Mouse (Mus musculus): ENCODE measurements at regions not wholly inside any gene's neighbourhood (a gene's known extent, or its start where the extent isn't known, plus 50 kb on each side); places are given as distances from the start of the nearest gene placed in this dataset.

GRCm38 (mm10) chr1:168012069-168012468 is 323.0 kb downstream of the Lmx1a start:
- no peaks in the 10 kb centered on the region for H3K36me3 ChIP-seq
- no peak overlapping the region for H3K27ac ChIP-seq (replicated peaks)
- H3K4me3 ChIP-seq, result no peak overlapping the region
- H3K9me3 ChIP-seq, result no peaks in the 10 kb centered on the region
- H3K4me2 ChIP-seq (replicated peaks), result no peak overlapping the region
- 91% methylated on average over 4 of the region's 4 CpGs for WGBS
- H3K9ac ChIP-seq (replicated peaks), result no peak overlapping the region
- no peak for ATAC-seq (replicated peaks)
- H3K4me1 ChIP-seq, result no peaks in the 10 kb centered on the region
- no peaks in the 10 kb centered on the region for H3K27me3 ChIP-seq

GRCm38 (mm10) chr1:168012611-168013010 is 323.6 kb downstream of the Lmx1a start:
- H3K9ac ChIP-seq (replicated peaks), result no peak overlapping the region
- H3K27me3 ChIP-seq, result no peaks in the 10 kb centered on the region
- no peaks in the 10 kb centered on the region for H3K9me3 ChIP-seq
- WGBS, result 89% methylated on average over 5 of the region's 5 CpGs
- no peak overlapping the region for H3K4me2 ChIP-seq (replicated peaks)
- H3K4me3 ChIP-seq, result no peak overlapping the region
- no peak overlapping the region for H3K27ac ChIP-seq (replicated peaks)
- no peaks in the 10 kb centered on the region for H3K36me3 ChIP-seq
- ATAC-seq (replicated peaks), result no peak
- no peaks in the 10 kb centered on the region for H3K4me1 ChIP-seq

- WGBS, result 90% methylated on average over 5 of the region's 5 CpGs
- H3K36me3 ChIP-seq, result no peaks in the 10 kb centered on the region
- ATAC-seq (replicated peaks), result no peak
- no peaks in the 10 kb centered on the region for H3K4me1 ChIP-seq
- H3K4me2 ChIP-seq (replicated peaks), result no peak overlapping the region
- no peak overlapping the region for H3K27ac ChIP-seq (replicated peaks)
- H3K4me3 ChIP-seq, result no peak overlapping the region
- H3K9ac ChIP-seq (replicated peaks), result no peak overlapping the region
- no peaks in the 10 kb centered on the region for H3K27me3 ChIP-seq
- H3K9me3 ChIP-seq, result no peaks in the 10 kb centered on the region
These were observed 327.4 kb downstream of the Lmx1a start for GRCm38 (mm10) chr1:168016375-168016890.

- Histone ChIP-seq H3K27ac (replicated peaks) (no peak overlapping the region), H3K9ac (replicated peaks) (no peak overlapping the region), H3K9me3 (no peaks in the 10 kb centered on the region), H3K4me3 (no peak overlapping the region), H3K4me2 (replicated peaks) (no peak overlapping the region), H3K36me3 (no peaks in the 10 kb centered on the region), H3K27me3 (no peaks in the 10 kb centered on the region), H3K4me1 (no peaks in the 10 kb centered on the region)
- whole genome bisulfite sequencing, result 84% methylated on average over 3 of the region's 3 CpGs
- ATAC-seq (replicated peaks), result no peak
These were observed 337.4 kb downstream of the Lmx1a start for GRCm38 (mm10) chr1:168026481-168026880.

GRCm38 (mm10) chr1:168044765-168045164 is 355.7 kb downstream of the Lmx1a start:
- Histone ChIP-seq H3K4me1 (peaks cover 27% of the 10 kb centered on the region), H3K9ac (replicated peaks) (no peak overlapping the region), H3K27me3 (no peaks in the 10 kb centered on the region), H3K27ac (replicated peaks) (peak overlapping the region; percentile 80), H3K9me3 (no peaks in the 10 kb centered on the region), H3K4me2 (replicated peaks) (peak overlapping the region; percentile 23), H3K4me3 (peak overlapping the region; percentile 7; the same call in 1 of the 2 replicates), H3K36me3 (no peaks in the 10 kb centered on the region)
- 23% methylated on average over 10 of the region's 10 CpGs for WGBS
- ATAC-seq (replicated peaks), result 0 out of 2 replicates have a peak, but pooled peaks have one; percentile 20

- H3K36me3 ChIP-seq, result no peaks in the 10 kb centered on the region
- H3K4me2 ChIP-seq (replicated peaks), result no peak overlapping the region
- WGBS, result 10% methylated on average over 7 of the region's 7 CpGs
- no peak overlapping the region for H3K9ac ChIP-seq (replicated peaks)
- peak; percentile 84 for ATAC-seq (replicated peaks)
- peaks cover 27% of the 10 kb centered on the region for H3K4me1 ChIP-seq
- no peaks in the 10 kb centered on the region for H3K9me3 ChIP-seq
- no peak overlapping the region for H3K4me3 ChIP-seq
- H3K27ac ChIP-seq (replicated peaks), result peak overlapping the region; percentile 80
- no peaks in the 10 kb centered on the region for H3K27me3 ChIP-seq
These were observed 357.3 kb downstream of the Lmx1a start for GRCm38 (mm10) chr1:168046347-168046746.

GRCm38 (mm10) chr1:168046749-168047148 is 357.7 kb downstream of the Lmx1a start:
- Histone ChIP-seq H3K4me1 (peaks cover 27% of the 10 kb centered on the region), H3K9ac (replicated peaks) (no peak overlapping the region), H3K9me3 (no peaks in the 10 kb centered on the region), H3K27me3 (no peaks in the 10 kb centered on the region), H3K4me2 (replicated peaks) (no peak overlapping the region), H3K27ac (replicated peaks) (peak overlapping the region; percentile 80), H3K4me3 (no peak overlapping the region), H3K36me3 (no peaks in the 10 kb centered on the region)
- ATAC-seq (replicated peaks), result peak; percentile 76
- WGBS, result 15% methylated on average over 1 of the region's 1 CpGs

GRCm38 (mm10) chr1:168049965-168050364 is 360.9 kb downstream of the Lmx1a start:
- no peak overlapping the region for H3K9ac ChIP-seq (replicated peaks)
- peaks cover 21% of the 10 kb centered on the region for H3K4me1 ChIP-seq
- no peaks in the 10 kb centered on the region for H3K27me3 ChIP-seq
- no peak for ATAC-seq (replicated peaks)
- 91% methylated on average over 3 of the region's 3 CpGs for WGBS
- no peak overlapping the region for H3K27ac ChIP-seq (replicated peaks)
- H3K36me3 ChIP-seq, result no peaks in the 10 kb centered on the region
- H3K4me3 ChIP-seq, result no peak overlapping the region
- H3K4me2 ChIP-seq (replicated peaks), result no peak overlapping the region
- no peaks in the 10 kb centered on the region for H3K9me3 ChIP-seq

GRCm38 (mm10) chr1:168056479-168056878 is 367.4 kb downstream of the Lmx1a start:
- Histone ChIP-seq H3K4me3 (no peak overlapping the region), H3K27ac (replicated peaks) (no peak overlapping the region), H3K4me1 (peaks cover 9% of the 10 kb centered on the region; the same call in 1 of the 2 replicates), H3K27me3 (no peaks in the 10 kb centered on the region), H3K36me3 (no peaks in the 10 kb centered on the region), H3K4me2 (replicated peaks) (no peak overlapping the region), H3K9me3 (no peaks in the 10 kb centered on the region), H3K9ac (replicated peaks) (no peak overlapping the region)
- no peak; the same call in 1 of the 2 replicates for ATAC-seq (replicated peaks)
- WGBS, result 9% methylated on average over 7 of the region's 7 CpGs

- 72% methylated on average over 9 of the region's 9 CpGs for WGBS
- no peaks in the 10 kb centered on the region for H3K27me3 ChIP-seq
- H3K9me3 ChIP-seq, result no peaks in the 10 kb centered on the region
- peaks cover 9% of the 10 kb centered on the region; the same call in 1 of the 2 replicates for H3K4me1 ChIP-seq
- no peaks in the 10 kb centered on the region for H3K36me3 ChIP-seq
- H3K4me3 ChIP-seq, result no peak overlapping the region
- no peak overlapping the region for H3K9ac ChIP-seq (replicated peaks)
- ATAC-seq (replicated peaks), result no peak
- H3K4me2 ChIP-seq (replicated peaks), result no peak overlapping the region
- H3K27ac ChIP-seq (replicated peaks), result no peak overlapping the region
These were observed 368.4 kb downstream of the Lmx1a start for GRCm38 (mm10) chr1:168057479-168057878.

- H3K27me3 ChIP-seq, result no peaks in the 10 kb centered on the region
- H3K36me3 ChIP-seq, result no peaks in the 10 kb centered on the region
- ATAC-seq (replicated peaks), result no peak
- no peak overlapping the region for H3K27ac ChIP-seq (replicated peaks)
- H3K4me1 ChIP-seq, result peaks cover 9% of the 10 kb centered on the region; the same call in 1 of the 2 replicates
- H3K9ac ChIP-seq (replicated peaks), result no peak overlapping the region
- H3K4me3 ChIP-seq, result no peak overlapping the region
- H3K4me2 ChIP-seq (replicated peaks), result no peak overlapping the region
- no peaks in the 10 kb centered on the region for H3K9me3 ChIP-seq
- 20% methylated on average over 4 of the region's 4 CpGs for WGBS
These were observed 369.7 kb downstream of the Lmx1a start for GRCm38 (mm10) chr1:168058769-168059168.

GRCm38 (mm10) chr1:168064065-168064664 is 367.9 kb downstream of the Pbx1 start:
- WGBS, result 66% methylated on average over 7 of the region's 7 CpGs
- no peak overlapping the region for H3K27ac ChIP-seq (replicated peaks)
- no peak for ATAC-seq (replicated peaks)

GRCm38 (mm10) chr1:168065598-168066041 is 366.4 kb downstream of the Pbx1 start:
- Histone ChIP-seq H3K36me3 (no peaks in the 10 kb centered on the region), H3K27me3 (no peaks in the 10 kb centered on the region), H3K4me2 (replicated peaks) (no peak overlapping the region), H3K9ac (replicated peaks) (no peak overlapping the region), H3K27ac (replicated peaks) (no peak overlapping the region), H3K9me3 (no peaks in the 10 kb centered on the region), H3K4me1 (peaks cover 8% of the 10 kb centered on the region; the same call in 1 of the 2 replicates), H3K4me3 (no peak overlapping the region)
- no peak for ATAC-seq (replicated peaks)
- WGBS, result 47% methylated on average over 6 of the region's 6 CpGs

More at GRCm38 (mm10) chr1:168064065-168064664, 367.9 kb downstream of the Pbx1 start:
- Histone ChIP-seq H3K4me1 (peaks cover 8% of the 10 kb centered on the region; the same call in 1 of the 2 replicates), H3K27me3 (no peaks in the 10 kb centered on the region), H3K9me3 (no peaks in the 10 kb centered on the region), H3K9ac (replicated peaks) (no peak overlapping the region), H3K4me2 (replicated peaks) (no peak overlapping the region), H3K4me3 (no peak overlapping the region), H3K36me3 (no peaks in the 10 kb centered on the region)

All from forebrain, embryonic 15.5 days (tissue).